Mouse (Mus musculus) myocyte (in vitro differentiated cells): ENCODE measurements around the gene Sh2d4b.

Experiments
- E2F4 ChIP-seq: IDR thresholded peaks from one replicate; pipeline ENCODE4 v1.6.1; 2011; ENCODE audit warnings: mild to moderate bottlenecking, control low read depth, moderate library complexity; ENCODE audit not compliant: insufficient read depth
- MAX ChIP-seq: IDR thresholded peaks from one replicate; pipeline ENCODE4 v1.6.1; 2011; ENCODE audit warnings: low read depth, mild to moderate bottlenecking, control low read depth
- MYOD1 ChIP-seq, 3 experiments: IDR thresholded peaks; one replicate each; pipeline ENCODE4 v1.6.1; 2011; ENCODE audit warnings: control low read depth in 2 of 3, low read depth in 2 of 3, mild to moderate bottlenecking in 2 of 3, moderate library complexity in 1 of 3; ENCODE audit not compliant: insufficient read length in 2 of 3, control insufficient read depth in 1 of 3
- POLR2A ChIP-seq: IDR thresholded peaks from one replicate; pipeline ENCODE4 v1.6.1; 2011; ENCODE audit warnings: low read depth, mild to moderate bottlenecking, control low read depth, moderate library complexity; ENCODE audit not compliant: insufficient read length
- SRF ChIP-seq: IDR thresholded peaks from one replicate; pipeline ENCODE4 v1.6.1; 2011; ENCODE audit warnings: low read depth; ENCODE audit not compliant: control insufficient read depth, insufficient read length
- TCF12 ChIP-seq: IDR thresholded peaks from one replicate; pipeline ENCODE4 v1.6.1; 2011; ENCODE audit warnings: mild to moderate bottlenecking, control low read depth; ENCODE audit not compliant: poor library complexity, insufficient read depth, severe bottlenecking
- USF1 ChIP-seq: IDR thresholded peaks from one replicate; pipeline ENCODE4 v1.6.1; 2011; ENCODE audit warnings: low read depth, mild to moderate bottlenecking, control low read depth, moderate library complexity

DNA sequence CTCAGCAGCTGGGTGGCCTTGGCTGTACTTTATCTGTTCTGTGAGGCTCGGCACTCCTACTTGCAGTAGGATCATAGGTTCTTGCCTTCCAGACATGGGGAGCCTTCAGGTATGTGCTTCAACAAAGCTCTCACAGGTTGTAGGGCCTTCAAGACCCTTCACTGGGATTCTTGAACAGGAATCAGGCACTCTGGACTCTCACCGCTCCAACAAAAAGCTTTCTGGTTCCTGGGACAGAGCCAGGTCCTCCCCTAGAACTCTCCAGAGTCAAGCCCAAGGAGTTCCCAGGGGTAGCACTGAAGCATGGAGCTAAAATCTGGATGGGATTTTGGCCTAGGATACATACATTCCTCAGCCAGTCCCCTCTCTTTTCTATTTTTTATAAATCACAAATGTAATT is 3.9 kb downstream of the Sh2d4b start:
- TF ChIP-seq MYOD1 (IDR thresholded peaks at IDR 0.05; ENCODE audit: control insufficient read depth in 1 of 3, insufficient read length in 2 of 3, low read depth in 2 of 3) (no peak), POLR2A (no peak), TCF12 (no peak), MAX (no peak), USF1 (no peak), E2F4 (no peak), SRF (no peak)
